Mouse (Mus musculus) lung, embryonic 16.5 days (tissue): ENCODE measurements around the gene Sdc3. TPM values are rescaled to one million over a fixed set of nuclear protein-coding genes. Genes with fewer than 3 reads are reported as not detected.

ENCODE experiments used
- ATAC-seq: fragments of 200-750 bp; cut with Nextera tagmentation; 2 replicates; pipeline ENCODE4 v1.8.0; 2017; ENCODE audit warnings: low read depth, mild to moderate bottlenecking, moderate library complexity
- H3K27ac ChIP-seq: fragments of 300-500 bp; sonication (generic); 2 replicates; pipeline ENCODE4 v1.5.1; 2014; ENCODE audit warnings: mild to moderate bottlenecking, control low read depth, low read length
- H3K27me3 ChIP-seq: fragments of 300-500 bp; sonication (generic); 2 replicates; pipeline ENCODE4 v1.6.1; 2014; ENCODE audit warnings: low read depth, low read length, mixed read lengths; ENCODE audit not compliant: control insufficient read depth, insufficient read depth
- H3K36me3 ChIP-seq: fragments of 300-500 bp; sonication (generic); 2 replicates; pipeline ENCODE4 v1.6.1; 2014; ENCODE audit warnings: low read length; ENCODE audit not compliant: control insufficient read depth, insufficient read depth
- H3K4me1 ChIP-seq: fragments of 300-500 bp; sonication (generic); replicated peaks from 2 replicates; pipeline ENCODE4 v1.6.1; 2014; ENCODE audit warnings: low read length, mixed read lengths; ENCODE audit not compliant: control insufficient read depth, insufficient read depth
- H3K4me2 ChIP-seq: fragments of 300-500 bp; sonication (generic); 2 replicates; pipeline ENCODE4 v1.6.1; 2014; ENCODE audit warnings: low read depth, low read length, control low read depth
- H3K4me3 ChIP-seq: fragments of 300-500 bp; sonication (generic); 2 replicates; pipeline ENCODE4 v1.5.1; 2014; ENCODE audit warnings: mild to moderate bottlenecking, low read length, control low read depth
- H3K9ac ChIP-seq: fragments of 300-500 bp; sonication (generic); 2 replicates; pipeline ENCODE4 v1.6.1; 2014; ENCODE audit warnings: low read length, control low read depth
- H3K9me3 ChIP-seq: fragments of 300-500 bp; sonication (generic); 2 replicates; pipeline ENCODE4 v1.6.1; 2016; ENCODE audit warnings: low read length; ENCODE audit not compliant: control insufficient read depth
- WGBS: fragments of 180-500 bp; shearing (Covaris S2); extraction: QIAGEN DNeasy Blood & Tissue Kit; methylation state at CpG from one replicate; pipeline ENCODE4 v1.1.7; 2014; 5-methylcytosine and 5-hydroxymethylcytosine counted together
- polyA plus RNA-seq: library from polyadenylated mRNA; unstranded; fragments of >200 nt; fragmentation: Nextera tagmentation; extraction: Ambion mirVana; gene quantifications from 2 replicates; pipeline ENCODE4 v1.2.1, GENCODE M21; 2015

Sdc3 gene
- polyA plus RNA-seq, 1 experiment from 2014 or later: 20.1 TPM

GRCm38 (mm10) chr4:130799118-130799517 lies 6.8 kb downstream of the Sdc3 start:
- Histone ChIP-seq H3K9me3 (no peaks in the 10 kb centered on the region), H3K4me1 (peaks cover 30% of the 10 kb centered on the region), H3K36me3 (no peaks in the 10 kb centered on the region), H3K27ac (no peak overlapping the region), H3K27me3 (no peaks in the 10 kb centered on the region), H3K4me3 (no peak overlapping the region), H3K9ac (no peak overlapping the region), H3K4me2 (no peak overlapping the region)
- WGBS: 31% methylated on average over 4 of the region's 4 CpGs
- peak; percentile 10; the same call in 1 of the 2 replicates for ATAC-seq

- Histone ChIP-seq H3K9ac (no peak overlapping the region), H3K9me3 (no peaks in the 10 kb centered on the region), H3K4me1 (peaks cover 30% of the 10 kb centered on the region), H3K27me3 (no peaks in the 10 kb centered on the region), H3K4me2 (no peak overlapping the region), H3K27ac (no peak overlapping the region), H3K36me3 (no peaks in the 10 kb centered on the region), H3K4me3 (no peak overlapping the region)
- WGBS: 48% methylated on average over 5 of the region's 5 CpGs
- ATAC-seq: no peak
Observed at GRCm38 (mm10) chr4:130799582-130799981, 7.2 kb downstream of the Sdc3 start.

GRCm38 (mm10) chr4:130800147-130800546 lies 7.8 kb downstream of the Sdc3 start:
- ATAC-seq: no peak
- WGBS: 77% methylated on average over 6 of the region's 6 CpGs
- Histone ChIP-seq H3K9me3 (no peaks in the 10 kb centered on the region), H3K27ac (no peak overlapping the region), H3K36me3 (no peaks in the 10 kb centered on the region), H3K4me2 (no peak overlapping the region), H3K27me3 (no peaks in the 10 kb centered on the region), H3K4me3 (no peak overlapping the region), H3K4me1 (peaks cover 30% of the 10 kb centered on the region), H3K9ac (no peak overlapping the region)

- Histone ChIP-seq H3K4me2 (no peak overlapping the region), H3K27ac (no peak overlapping the region), H3K9me3 (no peaks in the 10 kb centered on the region), H3K9ac (no peak overlapping the region), H3K27me3 (no peaks in the 10 kb centered on the region), H3K36me3 (no peaks in the 10 kb centered on the region), H3K4me3 (no peak overlapping the region), H3K4me1 (peaks cover 30% of the 10 kb centered on the region)
- WGBS: 88% methylated on average over 5 of the region's 5 CpGs
- no peak for ATAC-seq
Observed at GRCm38 (mm10) chr4:130801198-130801597, 8.9 kb downstream of the Sdc3 start.

- no peak overlapping the region for H3K4me3 ChIP-seq
- no peaks in the 10 kb centered on the region for H3K36me3 ChIP-seq
- H3K4me1 ChIP-seq: peaks cover 30% of the 10 kb centered on the region
- ATAC-seq: no peak
- H3K9ac ChIP-seq: no peak overlapping the region
- H3K9me3 ChIP-seq: no peaks in the 10 kb centered on the region
- H3K27me3 ChIP-seq: no peaks in the 10 kb centered on the region
- no peak overlapping the region for H3K27ac ChIP-seq
- H3K4me2 ChIP-seq: no peak overlapping the region
- WGBS: 58% methylated on average over 10 of the region's 10 CpGs
Observed at GRCm38 (mm10) chr4:130801624-130802329, 9.4 kb downstream of the Sdc3 start.

- no peaks in the 10 kb centered on the region for H3K27me3 ChIP-seq
- peaks cover 13% of the 10 kb centered on the region for H3K4me1 ChIP-seq
- no peak overlapping the region for H3K27ac ChIP-seq
- no peaks in the 10 kb centered on the region for H3K9me3 ChIP-seq
- no peaks in the 10 kb centered on the region for H3K36me3 ChIP-seq
- 76% methylated on average over 2 of the region's 2 CpGs for WGBS
- no peak for ATAC-seq
- no peak overlapping the region for H3K4me2 ChIP-seq
- H3K4me3 ChIP-seq: no peak overlapping the region
- no peak overlapping the region for H3K9ac ChIP-seq
Observed at GRCm38 (mm10) chr4:130803591-130803990, 11.3 kb downstream of the Sdc3 start.

- no peaks in the 10 kb centered on the region for H3K36me3 ChIP-seq
- no peak overlapping the region for H3K27ac ChIP-seq
- no peaks in the 10 kb centered on the region for H3K9me3 ChIP-seq
- H3K9ac ChIP-seq: no peak overlapping the region
- H3K4me1 ChIP-seq: peaks cover 6% of the 10 kb centered on the region
- H3K27me3 ChIP-seq: no peaks in the 10 kb centered on the region
- no peak overlapping the region for H3K4me2 ChIP-seq
- 48% methylated on average over 2 of the region's 2 CpGs for WGBS
- H3K4me3 ChIP-seq: no peak overlapping the region
- ATAC-seq: no peak
Observed at GRCm38 (mm10) chr4:130804292-130804691, 12.0 kb downstream of the Sdc3 start.

GRCm38 (mm10) chr4:130804771-130805361 lies 12.5 kb downstream of the Sdc3 start:
- Histone ChIP-seq H3K4me3 (no peak overlapping the region), H3K4me2 (no peak overlapping the region), H3K27me3 (no peaks in the 10 kb centered on the region), H3K27ac (no peak overlapping the region), H3K4me1 (peaks cover 4% of the 10 kb centered on the region), H3K36me3 (no peaks in the 10 kb centered on the region), H3K9ac (no peak overlapping the region), H3K9me3 (no peaks in the 10 kb centered on the region)
- 64% methylated on average over 7 of the region's 7 CpGs for WGBS
- ATAC-seq: peak; percentile 41; the same call in 1 of the 2 replicates

- ATAC-seq: no peak
Observed at GRCm38 (mm10) chr4:130805746-130806145, 13.4 kb downstream of the Sdc3 start.

More at GRCm38 (mm10) chr4:130805746-130806145, 13.4 kb downstream of the Sdc3 start:
- Histone ChIP-seq H3K4me3 (no peak overlapping the region), H3K36me3 (no peaks in the 10 kb centered on the region), H3K9ac (no peak overlapping the region), H3K9me3 (no peaks in the 10 kb centered on the region), H3K27ac (no peak overlapping the region), H3K4me1 (peaks cover 4% of the 10 kb centered on the region; the same call in 1 of the 2 replicates), H3K4me2 (no peak overlapping the region), H3K27me3 (no peaks in the 10 kb centered on the region)
- 78% methylated on average over 7 of the region's 7 CpGs for WGBS
